Mouse (Mus musculus) c-Kit-negative CD71-positive TER-119-positive erythroid progenitor cells, embryonic 14.5 days (primary cell): Measurements from ENCODE around the gene Crnkl1.

Experiments
- DNase-seq: peaks from one replicate; pipeline ENCODE4 v3.0.0-alpha.2; 2013; ENCODE audit warnings: low read depth, low spot score

Crnkl1 gene

GRCm38 (mm10) chr2:145874879-145875482 is 59.8 kb downstream of the Crnkl1 start:
- DNase-seq: no peak

- no peak for DNase-seq
Measured at GRCm38 (mm10) chr2:145873953-145874352, 60.9 kb downstream of the Crnkl1 start.

- DNase-seq: no peak
Measured at GRCm38 (mm10) chr2:145872099-145872498, 62.7 kb downstream of the Crnkl1 start.

GRCm38 (mm10) chr2:145871308-145871707 is 63.5 kb downstream of the Crnkl1 start:
- DNase-seq: no peak
